Mouse (Mus musculus) hindbrain, embryonic 16.5 days (tissue): ENCODE data around the gene Slc6a5. TPM values are rescaled to one million over a fixed set of nuclear protein-coding genes. Genes with fewer than 3 reads are reported as not detected.

Experiments
- ATAC-seq: fragments of 200-750 bp; cut with Nextera tagmentation; 2 replicates; pipeline ENCODE4 v1.8.0; 2017; ENCODE audit warnings: moderate TSS enrichment, moderate library complexity
- H3K27ac ChIP-seq: fragments of 300-500 bp; sonication (generic); 2 replicates; pipeline ENCODE4 v1.5.1; 2014; ENCODE audit warnings: low read depth, mild to moderate bottlenecking, control low read depth, low read length, moderate library complexity
- H3K27me3 ChIP-seq: fragments of 300-500 bp; sonication (generic); replicated peaks from 2 replicates; pipeline ENCODE4 v1.6.1; 2014; ENCODE audit warnings: low read length; ENCODE audit not compliant: control insufficient read depth, insufficient read depth
- H3K36me3 ChIP-seq: fragments of 300-500 bp; sonication (generic); 2 replicates; pipeline ENCODE4 v1.6.1; 2014; ENCODE audit warnings: mild to moderate bottlenecking, low read length, moderate library complexity, mixed read lengths; ENCODE audit not compliant: control insufficient read depth, insufficient read depth
- H3K4me1 ChIP-seq: fragments of 300-500 bp; sonication (generic); 2 replicates; pipeline ENCODE4 v1.6.1; 2014; ENCODE audit warnings: low read depth, low read length; ENCODE audit not compliant: control insufficient read depth, insufficient read depth
- H3K4me2 ChIP-seq: fragments of 300-500 bp; sonication (generic); 2 replicates; pipeline ENCODE4 v1.6.1; 2014; ENCODE audit warnings: mild to moderate bottlenecking, low read length, control low read depth, moderate library complexity
- H3K4me3 ChIP-seq: fragments of 300-500 bp; sonication (generic); 2 replicates; pipeline ENCODE4 v1.5.1; 2014; ENCODE audit warnings: mild to moderate bottlenecking, low read length, control low read depth, moderate library complexity
- H3K9ac ChIP-seq: fragments of 300-500 bp; sonication (generic); 2 replicates; pipeline ENCODE4 v1.6.1; 2014; ENCODE audit warnings: low read depth, mild to moderate bottlenecking, control low read depth, low read length, moderate library complexity
- H3K9me3 ChIP-seq: fragments of 300-500 bp; sonication (generic); 2 replicates; pipeline ENCODE4 v1.6.1; 2014; ENCODE audit warnings: mild to moderate bottlenecking, low read length, moderate library complexity; ENCODE audit not compliant: control insufficient read depth
- WGBS: fragments of 180-500 bp; shearing (Covaris S2); extraction: QIAGEN DNeasy Blood & Tissue Kit; methylation state at CpG from one replicate; pipeline ENCODE4 v1.1.7; 2014; 5-methylcytosine and 5-hydroxymethylcytosine counted together
- polyA plus RNA-seq: library from polyadenylated mRNA; unstranded; fragments of >200 nt; fragmentation: Nextera tagmentation; extraction: Ambion mirVana; gene quantifications from 2 replicates; pipeline ENCODE4 v1.2.1, GENCODE M21; 2015

The Slc6a5 gene
- polyA plus RNA-seq, 1 experiment from 2014 or later = 15.7 TPM

- Histone ChIP-seq H3K27ac (no peak overlapping the region), H3K27me3 (no peaks in the 10 kb centered on the region), H3K9me3 (no peaks in the 10 kb centered on the region), H3K4me1 (no peaks in the 10 kb centered on the region), H3K9ac (no peak overlapping the region), H3K4me3 (no peak overlapping the region), H3K36me3 (no peaks in the 10 kb centered on the region), H3K4me2 (no peak overlapping the region)
- peak; percentile 63; the same call in 1 of the 2 replicates for ATAC-seq
- WGBS = 54% methylated on average over 4 of the region's 4 CpGs
These were observed 43.7 kb downstream of the Slc6a5 start for GRCm38 (mm10) chr7:49953546-49954181.

DNA sequence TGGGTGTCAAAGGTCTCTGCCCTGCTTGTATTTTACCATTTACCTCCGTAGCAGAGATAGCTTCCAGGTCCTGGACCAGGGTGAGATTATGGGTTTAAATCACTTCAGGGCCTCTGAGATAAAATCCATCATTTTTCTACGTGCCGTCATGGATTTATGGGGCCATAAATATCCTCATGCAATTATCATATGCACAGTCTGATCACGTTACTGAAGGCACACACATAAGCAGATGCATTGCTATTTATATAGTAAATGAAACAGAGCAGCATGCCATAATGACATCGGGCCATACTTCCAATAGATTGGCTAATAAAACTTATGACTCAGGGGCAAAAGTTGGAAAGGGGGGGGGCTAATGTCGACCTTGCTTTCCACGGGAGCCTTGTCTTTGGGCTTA lies 44.9 kb downstream of the Slc6a5 start:
- Histone ChIP-seq H3K9me3 (no peaks in the 10 kb centered on the region), H3K36me3 (no peaks in the 10 kb centered on the region), H3K27ac (no peak overlapping the region), H3K4me2 (no peak overlapping the region), H3K9ac (no peak overlapping the region), H3K4me3 (no peak overlapping the region), H3K27me3 (no peaks in the 10 kb centered on the region), H3K4me1 (no peaks in the 10 kb centered on the region)
- 65% methylated on average over 7 of the region's 7 CpGs for WGBS
- no peak for ATAC-seq

GRCm38 (mm10) chr7:49957142-49957541 lies 47.2 kb downstream of the Slc6a5 start:
- no peaks in the 10 kb centered on the region for H3K9me3 ChIP-seq
- no peaks in the 10 kb centered on the region for H3K27me3 ChIP-seq
- no peak for ATAC-seq
- no peak overlapping the region for H3K4me3 ChIP-seq
- no peak overlapping the region for H3K9ac ChIP-seq
- no peaks in the 10 kb centered on the region for H3K4me1 ChIP-seq
- no peak overlapping the region for H3K4me2 ChIP-seq
- no peaks in the 10 kb centered on the region for H3K36me3 ChIP-seq
- 79% methylated on average over 3 of the region's 3 CpGs for WGBS
- no peak overlapping the region for H3K27ac ChIP-seq

- H3K27ac ChIP-seq = no peak overlapping the region
- no peaks in the 10 kb centered on the region for H3K27me3 ChIP-seq
- 55% methylated on average over 2 of the region's 2 CpGs for WGBS
- no peak for ATAC-seq
- no peak overlapping the region for H3K4me2 ChIP-seq
- no peaks in the 10 kb centered on the region for H3K4me1 ChIP-seq
- H3K9me3 ChIP-seq = no peaks in the 10 kb centered on the region
- no peak overlapping the region for H3K4me3 ChIP-seq
- no peak overlapping the region for H3K9ac ChIP-seq
- H3K36me3 ChIP-seq = no peaks in the 10 kb centered on the region
These were observed 53.8 kb downstream of the Slc6a5 start for GRCm38 (mm10) chr7:49963764-49964163.

GRCm38 (mm10) chr7:49969516-49969915 lies 59.6 kb downstream of the Slc6a5 start:
- no peaks in the 10 kb centered on the region for H3K36me3 ChIP-seq
- H3K4me3 ChIP-seq = no peak overlapping the region
- no peak overlapping the region for H3K27ac ChIP-seq
- peaks cover 9% of the 10 kb centered on the region; the same call in 1 of the 2 replicates for H3K27me3 ChIP-seq
- H3K9me3 ChIP-seq = no peaks in the 10 kb centered on the region
- no peak for ATAC-seq
- no peak overlapping the region for H3K9ac ChIP-seq
- H3K4me2 ChIP-seq = no peak overlapping the region
- 25% methylated on average over 4 of the region's 4 CpGs for WGBS
- no peaks in the 10 kb centered on the region for H3K4me1 ChIP-seq

- Histone ChIP-seq H3K27ac (peak within 1 kb of the TSS; percentile 52; the same call in 1 of the 2 replicates), H3K27me3 (peaks cover 12% of the 10 kb centered on the region; the same call in 1 of the 2 replicates)
These were observed 65.0 kb downstream of the Slc6a5 start, which contains the start of gene Nell1 for GRCm38 (mm10) chr7:49974841-49975440. Gene Nell1 (plus strand): TSS chr7:49974864.

DNA sequence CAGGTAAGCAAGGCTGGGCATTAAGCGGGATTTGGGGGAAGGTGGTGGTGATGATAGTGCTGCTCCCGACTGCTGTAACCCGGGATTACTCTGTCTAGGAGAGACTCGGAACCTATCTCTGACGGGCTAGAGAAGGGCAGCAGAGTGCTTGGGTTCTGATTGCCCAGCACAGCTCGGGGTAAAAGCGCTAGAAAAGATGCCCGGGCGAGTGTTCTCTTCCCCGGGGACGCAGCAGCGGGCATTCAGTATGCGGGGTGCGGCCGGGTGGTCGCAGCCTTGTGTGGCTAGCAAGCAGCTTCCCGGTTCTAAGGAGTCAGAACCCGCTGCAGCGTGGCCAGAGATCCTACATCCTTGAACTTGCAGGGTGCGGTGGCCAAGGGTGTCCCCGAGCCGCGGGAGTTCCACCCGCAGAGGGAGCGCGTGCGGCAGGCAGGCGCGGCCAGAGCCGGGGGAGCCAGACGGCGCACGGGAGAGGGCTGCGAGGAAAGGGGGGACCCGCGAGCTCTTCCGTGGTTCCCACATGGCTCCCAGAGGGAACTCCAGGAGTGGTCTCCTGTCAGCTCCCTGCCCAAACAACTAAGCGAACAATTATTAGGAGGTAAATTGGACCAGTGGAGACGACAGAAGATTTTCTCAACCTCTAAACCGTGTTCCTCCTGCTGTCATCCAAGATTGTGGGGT lies 65.6 kb downstream of the Slc6a5 start:
- Histone ChIP-seq H3K9ac (peak overlapping the region; percentile 72), H3K4me2 (peak overlapping the region; percentile 96), H3K9me3 (no peaks in the 10 kb centered on the region), H3K27ac (peak overlapping the region; percentile 52; the same call in 1 of the 2 replicates), H3K27me3 (peaks cover 12% of the 10 kb centered on the region; the same call in 1 of the 2 replicates), H3K36me3 (no peaks in the 10 kb centered on the region), H3K4me1 (peaks cover 4% of the 10 kb centered on the region), H3K4me3 (peak overlapping the region; percentile 60)
- under 1% methylated on average over 37 of the region's 40 CpGs for WGBS
- peak; percentile 74 for ATAC-seq

More at GRCm38 (mm10) chr7:49974841-49975440, 65.0 kb downstream of the Slc6a5 start, which contains the start of gene Nell1:
- peaks cover 4% of the 10 kb centered on the region for H3K4me1 ChIP-seq
- H3K4me2 ChIP-seq = peak within 1 kb of the TSS; percentile 96
- H3K9me3 ChIP-seq = no peaks in the 10 kb centered on the region
- peak; percentile 68 for ATAC-seq
- no peaks in the 10 kb centered on the region for H3K36me3 ChIP-seq
- whole genome bisulfite sequencing = under 1% methylated on average over 41 of the region's 52 CpGs
- H3K4me3 ChIP-seq = peak within 1 kb of the TSS; percentile 60
- H3K9ac ChIP-seq = peak within 1 kb of the TSS; percentile 72

DNA sequence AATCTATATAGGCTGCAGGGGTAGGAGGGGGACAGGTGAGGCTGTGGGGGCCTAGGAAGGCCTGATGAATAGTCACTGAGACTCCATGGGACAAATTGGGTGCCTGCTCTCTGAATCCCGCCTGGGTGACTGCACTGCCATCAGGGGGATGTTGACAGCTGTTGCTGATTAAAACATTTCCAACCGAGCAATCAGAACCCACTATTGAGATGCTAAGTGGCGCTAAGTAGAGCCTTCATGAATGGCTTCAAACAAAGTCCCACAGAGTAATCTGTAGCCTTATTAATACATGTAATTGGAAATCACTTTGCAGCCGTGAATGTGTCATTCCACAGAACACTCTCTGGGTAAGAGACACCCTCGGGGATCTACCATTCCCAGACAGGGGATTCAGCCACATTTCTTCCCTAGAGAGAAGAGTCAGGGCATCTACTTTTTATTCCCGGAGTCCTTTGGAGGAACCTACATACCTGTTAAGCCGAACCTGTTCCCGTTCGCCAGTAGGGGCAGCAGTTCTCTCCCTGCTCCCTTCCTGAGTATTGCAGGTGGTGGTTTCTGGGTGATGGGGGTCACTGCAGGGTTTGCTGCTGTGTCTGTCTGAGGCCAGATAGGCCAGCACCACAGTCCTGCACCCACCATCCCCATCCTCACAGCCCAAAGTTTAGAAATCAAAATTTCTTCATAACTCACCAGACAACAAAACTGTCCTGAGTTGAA lies 71.7 kb downstream of the Slc6a5 start:
- no peaks in the 10 kb centered on the region; the same call in 1 of the 2 replicates for H3K27me3 ChIP-seq
- no peak for ATAC-seq
- no peaks in the 10 kb centered on the region for H3K36me3 ChIP-seq
- H3K9me3 ChIP-seq = no peaks in the 10 kb centered on the region
- no peak overlapping the region for H3K4me2 ChIP-seq
- H3K4me1 ChIP-seq = 0 out of 2 replicates have a peak, but pooled peaks cover 2% of the 10 kb centered on the region
- H3K27ac ChIP-seq = no peak overlapping the region
- no peak overlapping the region for H3K4me3 ChIP-seq
- 11% methylated on average over 9 of the region's 9 CpGs for WGBS
- H3K9ac ChIP-seq = no peak overlapping the region
